Mouse (Mus musculus): ENCODE results near the gene Utp14b. TPM values are rescaled to one million over a fixed set of nuclear protein-coding genes. Genes with fewer than 3 reads are reported as not detected.

Utp14b gene
- total and polyA plus RNA-seq, 2 experiments from 2014 or later = 2.4 to 6.7 TPM

DNA sequence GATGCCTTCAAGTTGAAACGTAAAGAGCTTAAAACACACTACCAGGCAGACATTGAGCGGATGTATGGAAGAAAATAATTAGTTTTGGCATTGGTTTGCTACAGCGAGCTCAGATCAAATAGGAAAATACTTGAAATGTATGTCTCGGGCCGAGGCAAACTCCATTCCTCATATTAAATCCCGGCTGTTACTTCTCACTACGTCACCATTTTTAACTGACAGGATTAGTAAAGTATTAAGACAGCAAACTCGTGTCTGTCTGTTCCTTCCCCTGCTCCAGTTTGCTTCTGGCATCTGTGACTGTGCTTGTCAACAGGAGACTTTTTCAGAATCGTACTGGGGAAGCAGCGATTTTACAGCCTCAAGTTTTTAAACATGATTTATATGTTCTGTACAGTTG is 48.5 kb downstream of the Utp14b start:
- Histone ChIP-seq H3K4me3 (ENCODE audit: low read depth, low read length) (no peak overlapping the region), H3K4me2 (ENCODE audit: low read depth, low read length, poor library complexity, severe bottlenecking) (no peak overlapping the region), H3K9ac (replicated peaks; ENCODE audit: low read length, poor library complexity, severe bottlenecking) (no peak overlapping the region), H3K27ac (ENCODE audit: low read depth, low read length) (no peak overlapping the region), H3K9me3 (ENCODE audit: low read length) (no peaks in the 10 kb centered on the region), H3K36me3 (ENCODE audit: insufficient read depth, low read length) (peaks cover 26% of the 10 kb centered on the region; the same call in 1 of the 2 replicates), H3K4me1 (ENCODE audit: insufficient read depth, low read length) (no peaks in the 10 kb centered on the region), H3K27me3 (ENCODE audit: insufficient read depth, low read length) (no peaks in the 10 kb centered on the region)
- DNase-seq (ENCODE audit: low spot score) (no peak), ATAC-seq (ENCODE audit: low FRiP score) (no peak)
- 83% methylated on average over 10 of the region's 10 CpGs for WGBS
- TF ChIP-seq CTCF (IDR thresholded peaks at IDR 0.05) = no peak

DNA sequence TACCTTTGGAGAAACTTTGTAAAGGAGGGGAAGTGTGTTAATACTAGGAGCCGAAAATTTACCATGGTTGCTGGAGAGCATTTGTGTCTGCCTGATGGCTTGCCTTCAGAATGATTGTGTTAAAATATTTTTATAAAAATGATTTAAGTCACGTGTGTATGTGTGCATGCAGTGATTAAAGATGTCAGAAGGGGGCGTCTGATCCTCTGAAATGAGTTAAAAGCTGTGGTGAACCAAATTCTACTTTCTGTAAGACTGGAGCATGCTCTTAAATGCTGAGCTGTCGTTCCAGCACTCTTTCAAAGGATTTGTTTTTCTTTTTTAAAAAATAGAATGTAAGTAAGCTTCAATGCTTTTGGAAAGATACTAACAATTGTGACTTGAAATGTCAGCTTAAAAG is 49.4 kb downstream of the Utp14b start:
- Histone ChIP-seq H3K4me2 (ENCODE audit: low read depth, low read length, poor library complexity, severe bottlenecking) (no peak overlapping the region), H3K27me3 (ENCODE audit: insufficient read depth, low read length) (no peaks in the 10 kb centered on the region), H3K27ac (ENCODE audit: low read depth, low read length) (no peak overlapping the region), H3K4me3 (ENCODE audit: low read depth, low read length) (no peak overlapping the region), H3K9ac (replicated peaks; ENCODE audit: low read length, poor library complexity, severe bottlenecking) (no peak overlapping the region), H3K9me3 (ENCODE audit: low read length) (no peaks in the 10 kb centered on the region), H3K4me1 (ENCODE audit: insufficient read depth, low read length) (no peaks in the 10 kb centered on the region), H3K36me3 (ENCODE audit: insufficient read depth, low read length) (peaks cover 16% of the 10 kb centered on the region; the same call in 1 of the 2 replicates)
- ATAC-seq (ENCODE audit: low FRiP score) = no peak
- 59% methylated on average over 4 of the region's 4 CpGs for WGBS
- TF ChIP-seq CTCF (IDR thresholded peaks at IDR 0.05) = peak; percentile 68
- peak; percentile 59 for DNase-seq (ENCODE audit: low spot score)

DNA sequence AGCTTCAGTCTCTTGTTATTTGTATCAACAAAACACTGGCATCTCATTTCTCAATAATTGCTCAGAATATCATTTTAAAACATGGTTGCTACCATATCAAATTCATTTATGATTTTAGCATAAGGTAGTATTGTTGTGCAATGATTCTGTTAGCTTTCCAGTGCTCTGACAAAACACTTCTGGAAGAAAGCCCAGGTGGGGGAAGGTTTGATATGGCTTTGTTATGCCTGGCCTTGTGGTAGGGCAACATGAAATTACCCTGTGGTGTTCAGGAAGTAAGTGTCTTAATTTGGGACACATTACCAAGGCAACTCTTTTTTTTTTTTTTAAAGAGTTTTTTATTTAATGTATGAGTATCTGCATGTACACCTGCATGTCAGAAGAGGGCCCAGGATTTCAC is 52.2 kb downstream of the Utp14b start:
- no peak for TF ChIP-seq CTCF (IDR thresholded peaks at IDR 0.05)
- DNase-seq (ENCODE audit: low spot score) (no peak), ATAC-seq (ENCODE audit: low FRiP score) (no peak)
- no peak overlapping the region for H3K9ac ChIP-seq (replicated peaks; ENCODE audit: low read length, poor library complexity, severe bottlenecking)
- H3K9me3 ChIP-seq (ENCODE audit: low read length) = no peaks in the 10 kb centered on the region
- no peak overlapping the region for H3K4me3 ChIP-seq (ENCODE audit: low read depth, low read length)
- H3K27ac ChIP-seq (ENCODE audit: low read depth, low read length) = no peak overlapping the region
- H3K27me3 ChIP-seq (ENCODE audit: insufficient read depth, low read length) = no peaks in the 10 kb centered on the region
- H3K36me3 ChIP-seq (ENCODE audit: insufficient read depth, low read length) = peaks cover 3% of the 10 kb centered on the region; the same call in 1 of the 2 replicates
- no peaks in the 10 kb centered on the region for H3K4me1 ChIP-seq (ENCODE audit: insufficient read depth, low read length)
- no peak overlapping the region for H3K4me2 ChIP-seq (ENCODE audit: low read depth, low read length, poor library complexity, severe bottlenecking)

DNA sequence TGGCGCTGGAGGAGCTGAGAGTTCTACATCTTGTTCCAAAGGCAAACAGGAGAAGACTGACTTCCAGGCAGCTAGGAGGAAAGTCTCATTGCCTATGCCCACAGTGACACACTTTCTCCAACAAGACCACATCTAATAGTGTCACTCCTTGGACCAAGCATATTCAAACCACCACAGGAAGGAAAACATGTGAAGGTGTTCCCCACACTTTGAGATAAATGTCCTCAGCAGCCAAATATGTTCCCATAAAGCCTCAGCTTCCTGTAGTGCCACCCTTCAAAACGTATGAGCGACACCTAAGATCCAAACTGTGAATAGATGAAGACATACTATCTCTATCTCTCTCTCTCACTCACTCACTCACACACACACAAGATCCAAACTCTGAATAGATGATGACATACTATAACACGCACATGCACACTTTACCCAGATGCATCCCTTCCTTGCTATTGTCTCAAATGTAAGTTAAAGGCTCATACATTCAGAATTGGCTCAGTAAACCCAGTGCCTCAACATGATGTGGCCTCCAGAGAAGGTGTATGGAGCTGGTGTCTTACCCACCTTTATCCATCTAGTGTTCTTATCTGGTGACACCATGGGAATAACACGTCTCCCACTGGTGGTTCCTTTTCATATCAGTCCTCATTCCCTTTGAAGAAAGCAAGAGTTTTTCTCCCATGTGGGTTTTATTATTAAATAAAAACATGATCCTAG is 52.9 kb downstream of the Utp14b start:
- Histone ChIP-seq H3K27ac (ENCODE audit: low read depth, low read length) (no peak overlapping the region), H3K36me3 (ENCODE audit: insufficient read depth, low read length) (peaks cover 3% of the 10 kb centered on the region; the same call in 1 of the 2 replicates), H3K4me2 (ENCODE audit: low read depth, low read length, poor library complexity, severe bottlenecking) (no peak overlapping the region), H3K4me1 (ENCODE audit: insufficient read depth, low read length) (no peaks in the 10 kb centered on the region), H3K27me3 (ENCODE audit: insufficient read depth, low read length) (no peaks in the 10 kb centered on the region), H3K9ac (replicated peaks; ENCODE audit: low read length, poor library complexity, severe bottlenecking) (no peak overlapping the region), H3K4me3 (ENCODE audit: low read depth, low read length) (no peak overlapping the region), H3K9me3 (ENCODE audit: low read length) (no peaks in the 10 kb centered on the region)
- WGBS = 91% methylated on average over 5 of the region's 5 CpGs
- ATAC-seq (ENCODE audit: low FRiP score) (no peak), DNase-seq (ENCODE audit: low spot score) (no peak)
- TF ChIP-seq CTCF (IDR thresholded peaks at IDR 0.05) = no peak

Other genes starting within 250 kb of the Utp14b start
- gene Farsb, start 169.1 kb upstream of the Utp14b start, total RNA-seq (2014; rRNA removed) = 85.9 and 90.0 TPM in 2 replicates
- 134 and 138 TPM in 2 replicates for gene Farsb, start 169.1 kb upstream of the Utp14b start, polyA plus RNA-seq (2015; fragmentation: Nextera tagmentation; extraction: Ambion mirVana)
- 0.22 TPM in 1 of 2 replicates, not detected in the other for gene Mogat1, start 147.0 kb upstream of the Utp14b start, total RNA-seq (2014; rRNA removed)
- 0.50 and 1.3 TPM in 2 replicates for gene Mogat1, start 147.0 kb upstream of the Utp14b start, polyA plus RNA-seq (2015; fragmentation: Nextera tagmentation; extraction: Ambion mirVana)
- 1.3 and 3.0 TPM in 2 replicates for gene BC035947, start 145.9 kb upstream of the Utp14b start, total RNA-seq (2014; rRNA removed)
- 1.2 and 1.4 TPM in 2 replicates for gene BC035947, start 145.9 kb upstream of the Utp14b start, polyA plus RNA-seq (2015; fragmentation: Nextera tagmentation; extraction: Ambion mirVana)
- 104 and 108 TPM in 2 replicates for gene Acsl3, start 213 bp upstream of the Utp14b start, total RNA-seq (2014; rRNA removed)
- gene Acsl3, start 213 bp upstream of the Utp14b start, polyA plus RNA-seq (2015; fragmentation: Nextera tagmentation; extraction: Ambion mirVana) = 87.5 and 89.2 TPM in 2 replicates
- 0.80 and 1.4 TPM in 2 replicates for gene Kcne4, start 158.7 kb downstream of the Utp14b start, total RNA-seq (2014; rRNA removed)
- gene Kcne4, start 158.7 kb downstream of the Utp14b start, polyA plus RNA-seq (2015; fragmentation: Nextera tagmentation; extraction: Ambion mirVana) = 1.7 and 2.3 TPM in 2 replicates